Mouse (Mus musculus): ENCODE results near the gene Acod1.

DNA sequence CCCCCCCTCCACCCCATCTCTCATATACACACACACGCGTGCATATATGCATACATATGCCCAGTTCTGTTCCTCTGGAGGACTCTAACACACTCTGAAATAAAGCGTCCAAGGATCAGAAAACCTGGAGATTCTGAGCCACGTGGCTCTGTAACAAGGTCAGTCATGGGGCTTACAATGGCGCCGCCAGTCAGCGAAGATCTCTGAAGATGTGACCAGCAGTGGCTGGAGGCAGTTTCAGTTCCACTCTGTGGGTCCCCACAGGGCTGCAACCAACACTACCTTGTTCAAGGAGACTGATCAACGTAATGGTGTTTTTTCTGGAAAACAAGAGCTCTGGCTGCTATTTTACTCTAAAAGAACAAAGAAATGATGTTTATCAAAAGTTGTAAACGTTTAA is 12.7 kb upstream of the Acod1 start:
- TF ChIP-seq POLR2A (IDR thresholded peaks at IDR 0.05; ENCODE audit: extremely low read depth, insufficient read depth, low read length) (no peak), CTCF (IDR thresholded peaks at IDR 0.05; ENCODE audit: extremely low read depth, insufficient read depth, low read length) (no peak)

Measured in cortical plate, adult 2 months (tissue).